28 mouse cellular contexts compared by ENCODE assay signal in genomic region chr5:115994101-115994500, GRCm38 (mm10). TPM values are rescaled to one million over a fixed set of nuclear protein-coding genes. Genes with fewer than 3 reads are reported as not detected.
DNase-seq lines count a peak whose midpoint lies in the region; ATAC-seq lines count a peak whose summit lies in the region.
"Had no signal": no experiment of that assay in that cellular context is flagged by ENCODE, and none has a peak within 500 bp of the region (broad histone marks: within the 10 kb centered on the region; RNA-seq: fewer than 3 reads in every experiment).

No protein-coding gene starts in this region.

- no peak overlapping the region for H3K9ac ChIP-seq in midbrain, embryonic 11.5 days (ENCODE audit: low read length)
- H3K9ac ChIP-seq: embryonic facial prominence, embryonic 13.5 days; forebrain, embryonic 12.5 days; forebrain, embryonic 15.5 days; heart, embryonic 12.5 days; heart, embryonic 15.5 days; hindbrain, embryonic 13.5 days; intestine, embryonic 15.5 days had no signal

- H3K27me3 ChIP-seq in midbrain, embryonic 11.5 days (ENCODE audit: control insufficient read depth, insufficient read depth, low read length), result no peaks in the 10 kb centered on the region
- H3K27me3 ChIP-seq: embryonic facial prominence, embryonic 13.5 days; forebrain, embryonic 12.5 days; forebrain, embryonic 15.5 days; heart, embryonic 12.5 days; heart, embryonic 15.5 days; hindbrain, embryonic 13.5 days; intestine, embryonic 15.5 days had no signal

- no peak overlapping the region for H3K27ac ChIP-seq in midbrain, embryonic 11.5 days (ENCODE audit: low read depth, low read length)
- H3K27ac ChIP-seq: embryonic facial prominence, embryonic 10.5 days; embryonic facial prominence, embryonic 13.5 days; forebrain, embryonic 12.5 days; forebrain, embryonic 15.5 days; heart, embryonic 15.5 days; hindbrain, embryonic 10.5 days; hindbrain, embryonic 13.5 days; intestine, embryonic 15.5 days had no signal

- ATAC-seq in midbrain, embryonic 11.5 days (ENCODE audit: low FRiP score), result no peak
- ATAC-seq: CD4-positive, CD25-positive, alpha-beta regulatory T cell, adult 4 months; forebrain, embryonic 15.5 days; hindbrain, embryonic 16.5 days; intestine, embryonic 15.5 days had no signal

- H3K9me3 ChIP-seq in midbrain, embryonic 11.5 days (ENCODE audit: control insufficient read depth, low read length), result no peaks in the 10 kb centered on the region; the same call in 1 of the 2 replicates
- H3K9me3 ChIP-seq: forebrain, embryonic 15.5 days; intestine, embryonic 15.5 days had no signal

- peak; percentile 19 to 26 for DNase-seq in cerebellum, adult 18-20 months
- DNase-seq in cerebellum, postnatal 4 days (ENCODE audit: low spot score in 2 of 2), result no peak
- peak; percentile 22 for DNase-seq in cerebellum, adult 9-10 months
- peak; percentile 56 to 78 for DNase-seq in cerebellum, postnatal 10 days
- DNase-seq in cerebellum, postnatal 36 days, result peak; percentile 33 to 38
- DNase-seq in midbrain, embryonic 11.5 days (ENCODE audit: low spot score, missing footprints), result no peak
- DNase-seq in gastrocnemius, adult 8-10 months (ENCODE audit: low spot score in 2 of 2), result no peak
- DNase-seq: adrenal gland, adult 2 months; adrenal gland, postnatal 14 days; embryo, embryonic 11 days; gastrocnemius, postnatal 14 days; heart, adult 18-20 months; heart, postnatal 10 days; heart, postnatal 36 days; kidney, adult 11 months; kidney, adult 8-10 months had no signal

- WGBS in midbrain, embryonic 11.5 days, result 92% methylated on average over 15 of the region's 15 CpGs

- no peak overlapping the region for H3K4me2 ChIP-seq in midbrain, embryonic 11.5 days
- H3K4me2 ChIP-seq: embryonic facial prominence, embryonic 13.5 days; forebrain, embryonic 12.5 days; forebrain, embryonic 15.5 days; heart, embryonic 12.5 days; heart, embryonic 15.5 days; hindbrain, embryonic 13.5 days; intestine, embryonic 15.5 days had no signal

- peaks cover 26% of the 10 kb centered on the region for H3K36me3 ChIP-seq in midbrain, embryonic 11.5 days (ENCODE audit: control insufficient read depth, insufficient read depth, low read length)

- H3K4me3 ChIP-seq in midbrain, embryonic 11.5 days (ENCODE audit: low read depth, low read length), result no peak overlapping the region
- H3K4me3 ChIP-seq: embryonic facial prominence, embryonic 10.5 days; embryonic facial prominence, embryonic 13.5 days; erythroblast, embryonic 14.5 days; forebrain, embryonic 12.5 days; forebrain, embryonic 15.5 days; heart, embryonic 12.5 days; heart, embryonic 15.5 days; hindbrain, embryonic 10.5 days; hindbrain, embryonic 13.5 days; intestine, embryonic 15.5 days had no signal

- H3K4me1 ChIP-seq in midbrain, embryonic 11.5 days (ENCODE audit: control insufficient read depth, insufficient read depth, low read length), result no peaks in the 10 kb centered on the region
- H3K4me1 ChIP-seq: embryonic facial prominence, embryonic 10.5 days; embryonic facial prominence, embryonic 13.5 days; forebrain, embryonic 12.5 days; forebrain, embryonic 15.5 days; heart, embryonic 12.5 days; heart, embryonic 15.5 days; hindbrain, embryonic 13.5 days; intestine, embryonic 15.5 days had no signal

RNA-seq across cellular contexts. Expression of gene Prkab1, which starts 30.2 kb away (rescaled TPM):
- 48.4 and 55.4 TPM in 2 replicates for polyA plus RNA-seq in midbrain, embryonic 11.5 days (2014; fragmentation: Nextera tagmentation; extraction: Ambion mirVana)
- total RNA-seq in gastrocnemius, adult 8-10 months (2022), result 10 to 100 TPM in 3 of 4 experiments, 1 to 10 TPM in 1; 9.8 to 11.3 (median 10.7) TPM

Comparison
In these comparisons a context has a peak if more than half of its experiments do, and no peak if none do; other contexts are left out.
1. DNase-seq: peak in cerebellum, adult 18-20 months (2 of 2), cerebellum, adult 9-10 months (single experiment), cerebellum, postnatal 10 days (2 of 2) and cerebellum, postnatal 36 days (2 of 2); none in cerebellum, postnatal 4 days (0 of 2), midbrain, embryonic 11.5 days (single experiment) and gastrocnemius, adult 8-10 months (0 of 2).